Mouse (Mus musculus) liver, embryonic 14.5 days (tissue): Measurements from ENCODE around the gene Spock1.

ENCODE experiments used
- CTCF ChIP-seq: IDR thresholded peaks from 2 replicates; pipeline ENCODE4 v1.5.1; 2016; ENCODE audit warnings: antibody characterized with exemption, low read depth, control low read depth
- EP300 ChIP-seq: IDR thresholded peaks from 2 replicates; pipeline ENCODE4 v1.6.1; 2016; ENCODE audit warnings: antibody characterized with exemption, low read depth

- TF ChIP-seq CTCF (no peak), EP300 (no peak)
Observed at GRCm38 (mm10) chr13:57524546-57524945, 383.6 kb downstream of the Spock1 start.
